Mouse (Mus musculus) heart, embryonic 10.5 days (tissue): ENCODE results near the gene Apbb1ip. TPM values are rescaled to one million over a fixed set of nuclear protein-coding genes. Genes with fewer than 3 reads are reported as not detected.
A peak's percentile ranks its signal among the peaks of the same experiment; 100 is the strongest.

Source experiments
- DNase-seq: peaks from one replicate; pipeline ENCODE4 v3.0.0-alpha.2; 2017; ENCODE audit warnings: low spot score
- H3K27ac ChIP-seq: fragments of 300-500 bp; sonication (generic); 2 replicates; pipeline ENCODE4 v1.5.1; 2016; ENCODE audit warnings: mild to moderate bottlenecking
- H3K27me3 ChIP-seq: fragments of 300-500 bp; sonication (generic); 2 replicates; pipeline ENCODE4 v1.6.1; 2016; ENCODE audit warnings: mild to moderate bottlenecking; ENCODE audit not compliant: poor library complexity, insufficient read depth, severe bottlenecking
- H3K36me3 ChIP-seq: fragments of 300-500 bp; sonication (generic); 2 replicates; pipeline ENCODE4 v1.6.1; 2016; ENCODE audit warnings: mild to moderate bottlenecking, moderate library complexity
- H3K4me1 ChIP-seq: fragments of 300-500 bp; sonication (generic); 2 replicates; pipeline ENCODE4 v1.6.1; 2016; ENCODE audit warnings: mild to moderate bottlenecking
- H3K4me3 ChIP-seq: fragments of 300-500 bp; sonication (generic); 2 replicates; pipeline ENCODE4 v1.5.1; 2016; ENCODE audit warnings: mild to moderate bottlenecking, moderate library complexity
- H3K9me3 ChIP-seq: fragments of 300-500 bp; sonication (generic); 2 replicates; pipeline ENCODE4 v1.6.1; 2016; ENCODE audit warnings: mild to moderate bottlenecking, moderate library complexity
- WGBS: fragments of 180-500 bp; shearing (Covaris S2); methylation state at CpG from one replicate; pipeline ENCODE4 v1.1.7; 2016; 5-methylcytosine and 5-hydroxymethylcytosine counted together
- polyA plus RNA-seq: library from polyadenylated mRNA; unstranded; fragments of >200 nt; fragmentation: Nextera tagmentation; extraction: Ambion mirVana; gene quantifications from 2 replicates; pipeline ENCODE4 v1.2.1, GENCODE M21; 2016

Apbb1ip gene
- polyA plus RNA-seq, 1 experiment from 2014 or later = 0.77 TPM

DNA sequence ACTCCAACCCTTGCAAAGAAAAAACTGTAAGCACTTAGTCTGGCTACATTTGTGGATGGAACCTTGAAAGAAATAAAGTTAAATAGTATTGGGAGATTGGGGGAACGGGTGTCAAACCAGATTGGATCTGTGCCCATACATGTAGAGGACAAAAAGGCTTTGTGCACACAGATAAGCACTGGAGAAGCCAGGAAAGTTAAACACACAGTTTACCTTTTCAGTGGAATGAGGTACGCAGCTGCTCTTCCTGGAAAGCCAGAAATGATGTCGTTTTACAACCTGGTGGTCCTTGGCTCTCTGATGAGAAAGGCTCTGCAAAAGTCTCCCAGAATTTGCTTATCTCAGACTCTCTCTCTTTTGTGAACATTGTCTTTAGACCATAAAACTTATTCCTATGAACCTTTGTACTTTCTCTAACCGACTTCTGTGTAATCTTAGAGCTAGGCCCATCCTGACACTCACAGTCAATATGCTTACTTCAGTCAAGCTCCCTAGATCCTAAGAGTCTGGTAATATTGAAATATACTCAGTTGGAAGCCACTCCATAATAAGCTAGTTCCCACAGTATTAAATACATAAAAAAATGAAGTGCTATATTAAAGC, 19.6 kb upstream of the Apbb1ip start:
- no peak for DNase-seq
- Histone ChIP-seq H3K27ac (no peak overlapping the region), H3K4me1 (no peaks in the 10 kb centered on the region), H3K27me3 (no peaks in the 10 kb centered on the region), H3K36me3 (no peaks in the 10 kb centered on the region), H3K9me3 (no peaks in the 10 kb centered on the region), H3K4me3 (no peak overlapping the region)
- 72% methylated on average over 4 of the region's 4 CpGs for WGBS

DNA sequence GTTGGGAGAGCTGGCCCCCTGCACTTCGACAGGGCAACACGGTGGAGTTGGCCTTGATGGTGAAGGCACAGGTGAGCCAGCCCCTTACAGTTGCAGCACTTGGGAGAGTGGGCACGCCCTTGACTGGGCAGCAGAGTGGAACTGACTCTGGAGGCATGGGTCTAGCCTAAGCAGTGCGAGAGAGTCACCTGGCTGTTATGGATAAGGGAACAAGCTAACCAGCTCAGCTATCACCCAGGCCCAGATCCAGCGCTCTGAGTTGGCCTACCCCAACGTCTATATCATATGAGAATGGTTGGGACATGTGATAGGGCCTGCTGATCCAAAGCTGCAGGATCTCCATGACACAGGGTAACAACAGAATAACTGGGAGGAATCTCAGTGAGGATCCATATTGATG, 18.3 kb upstream of the Apbb1ip start:
- WGBS = 75% methylated on average over 6 of the region's 6 CpGs

DNA sequence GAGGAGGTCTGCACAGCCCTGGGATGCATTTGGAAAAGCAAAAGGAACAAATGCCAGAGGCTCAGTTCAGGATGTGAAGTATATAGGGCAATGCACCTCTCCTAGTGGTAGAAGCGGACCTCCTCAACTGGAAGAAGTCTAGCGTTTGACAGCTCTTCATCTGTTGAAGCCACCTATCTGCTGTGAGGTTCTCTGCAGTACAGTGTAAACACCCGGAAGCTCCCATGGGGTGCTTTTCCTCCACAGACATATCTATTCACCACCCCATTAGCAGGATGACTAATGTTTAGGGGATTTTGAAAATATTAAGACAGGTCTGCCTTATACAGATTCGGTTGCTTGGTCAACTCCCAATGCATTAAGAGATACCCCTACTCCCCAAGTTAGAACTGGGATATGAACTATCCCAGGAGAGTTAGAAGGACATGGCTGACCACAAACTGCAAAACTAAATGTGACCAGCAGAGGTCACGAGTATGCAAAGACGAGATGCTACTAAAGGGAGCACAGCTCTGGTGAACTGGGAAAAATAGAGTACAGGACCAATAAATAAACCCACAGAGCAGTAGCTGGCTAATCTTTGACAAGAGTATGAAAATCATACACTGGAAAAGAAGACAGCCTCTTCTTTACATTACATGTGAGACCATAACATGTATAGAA, 15.5 kb upstream of the Apbb1ip start:
- Histone ChIP-seq H3K36me3 (no peaks in the 10 kb centered on the region), H3K27ac (no peak overlapping the region), H3K27me3 (no peaks in the 10 kb centered on the region), H3K4me3 (no peak overlapping the region), H3K4me1 (no peaks in the 10 kb centered on the region), H3K9me3 (no peaks in the 10 kb centered on the region)
- 35% methylated on average over 6 of the region's 6 CpGs for WGBS
- DNase-seq = no peak

More for the DNA sequence above, 18.3 kb upstream of the Apbb1ip start:
- Histone ChIP-seq H3K27ac (no peak overlapping the region), H3K36me3 (no peaks in the 10 kb centered on the region), H3K4me3 (no peak overlapping the region), H3K9me3 (no peaks in the 10 kb centered on the region), H3K27me3 (no peaks in the 10 kb centered on the region), H3K4me1 (no peaks in the 10 kb centered on the region)
- no peak for DNase-seq

GRCm38 (mm10) chr2:22760452-22760851, 13.4 kb upstream of the Apbb1ip start:
- Histone ChIP-seq H3K36me3 (no peaks in the 10 kb centered on the region), H3K4me1 (no peaks in the 10 kb centered on the region), H3K27ac (no peak overlapping the region), H3K27me3 (no peaks in the 10 kb centered on the region), H3K9me3 (no peaks in the 10 kb centered on the region), H3K4me3 (no peak overlapping the region)
- DNase-seq = no peak
- 54% methylated on average over 2 of the region's 2 CpGs for WGBS

GRCm38 (mm10) chr2:22761103-22761521, 12.8 kb upstream of the Apbb1ip start:
- Histone ChIP-seq H3K27me3 (no peaks in the 10 kb centered on the region), H3K36me3 (no peaks in the 10 kb centered on the region), H3K27ac (no peak overlapping the region), H3K4me1 (no peaks in the 10 kb centered on the region), H3K4me3 (no peak overlapping the region), H3K9me3 (no peaks in the 10 kb centered on the region)
- DNase-seq = no peak
- WGBS = 69% methylated on average over 7 of the region's 7 CpGs

DNA sequence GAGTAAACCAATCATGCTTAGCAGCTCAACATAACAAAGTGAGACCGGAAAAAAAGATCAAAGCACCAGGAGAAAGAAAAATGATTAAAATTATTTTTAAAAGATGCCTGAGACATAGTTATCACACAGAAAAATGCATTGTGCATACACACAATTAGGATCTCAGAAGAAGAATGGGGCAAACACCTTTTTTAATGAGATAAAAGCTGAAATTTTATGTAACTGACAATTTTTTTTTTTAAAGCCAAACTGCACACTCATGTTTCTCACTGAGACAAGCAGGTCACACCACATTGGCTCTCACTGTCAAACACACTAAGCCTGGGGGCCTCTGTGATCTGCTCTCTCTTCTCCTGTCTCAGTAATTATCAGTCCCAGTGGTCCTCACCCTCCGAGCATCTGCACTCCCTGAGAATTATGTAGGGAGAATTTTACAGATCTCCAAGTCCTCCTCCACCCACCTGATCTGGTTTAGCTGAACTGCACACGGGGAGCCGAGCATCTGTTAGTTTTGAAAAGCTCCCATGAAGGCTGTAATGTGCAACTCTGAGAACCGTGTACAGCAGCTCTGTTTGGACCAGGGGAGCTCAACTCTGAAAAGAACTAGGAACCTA, 9.0 kb upstream of the Apbb1ip start:
- no peak overlapping the region for H3K4me3 ChIP-seq
- H3K27me3 ChIP-seq = no peaks in the 10 kb centered on the region
- no peaks in the 10 kb centered on the region for H3K9me3 ChIP-seq
- no peak for DNase-seq
- no peaks in the 10 kb centered on the region for H3K4me1 ChIP-seq
- H3K36me3 ChIP-seq = no peaks in the 10 kb centered on the region
- 75% methylated on average over 5 of the region's 5 CpGs for WGBS
- H3K27ac ChIP-seq = no peak overlapping the region

- DNase-seq = no peak
- no peak overlapping the region for H3K27ac ChIP-seq
- H3K36me3 ChIP-seq = no peaks in the 10 kb centered on the region
- H3K27me3 ChIP-seq = peaks cover 13% of the 10 kb centered on the region
- peaks cover 8% of the 10 kb centered on the region for H3K4me1 ChIP-seq
- no peaks in the 10 kb centered on the region for H3K9me3 ChIP-seq
- no peak overlapping the region for H3K4me3 ChIP-seq
Measured at GRCm38 (mm10) chr2:22771311-22771710, 2.6 kb upstream of the Apbb1ip start.

DNA sequence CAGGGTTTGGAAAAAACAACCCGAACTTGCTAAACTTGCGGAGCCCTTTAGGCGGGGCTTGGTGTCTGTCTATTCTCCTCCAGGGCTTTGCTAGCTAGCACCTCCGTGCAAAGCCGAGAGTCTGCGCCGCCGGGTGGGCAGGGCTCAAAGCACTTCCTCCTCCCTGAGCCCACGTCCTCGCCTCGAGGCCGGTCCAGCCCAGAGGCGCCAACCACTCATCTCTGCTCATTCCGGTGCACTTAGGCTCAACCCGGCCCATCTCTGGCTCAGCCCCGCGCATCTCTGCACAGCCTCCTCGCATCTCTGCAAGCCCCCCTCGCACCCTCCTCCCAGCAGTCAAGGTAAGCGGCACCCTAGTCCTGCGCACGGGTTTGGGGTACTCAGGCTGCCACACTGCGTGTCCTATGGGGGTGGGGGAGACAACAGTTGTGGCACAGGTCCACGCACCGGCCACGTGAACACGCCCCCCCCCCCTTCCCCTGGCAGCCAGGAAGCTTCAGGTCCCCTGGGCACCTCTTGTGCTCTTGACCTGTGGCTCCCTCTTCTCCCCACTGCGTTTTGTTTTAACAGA, 372 bp downstream of the Apbb1ip start:
- WGBS = under 1% methylated on average over 28 of the region's 28 CpGs
- no peaks in the 10 kb centered on the region for H3K9me3 ChIP-seq
- H3K27ac ChIP-seq = peak overlapping the region; percentile 73
- peaks cover 8% of the 10 kb centered on the region for H3K4me1 ChIP-seq
- H3K4me3 ChIP-seq = peak overlapping the region; percentile 63
- peaks cover 13% of the 10 kb centered on the region for H3K27me3 ChIP-seq
- peak; percentile 80 for DNase-seq
- no peaks in the 10 kb centered on the region for H3K36me3 ChIP-seq

DNA sequence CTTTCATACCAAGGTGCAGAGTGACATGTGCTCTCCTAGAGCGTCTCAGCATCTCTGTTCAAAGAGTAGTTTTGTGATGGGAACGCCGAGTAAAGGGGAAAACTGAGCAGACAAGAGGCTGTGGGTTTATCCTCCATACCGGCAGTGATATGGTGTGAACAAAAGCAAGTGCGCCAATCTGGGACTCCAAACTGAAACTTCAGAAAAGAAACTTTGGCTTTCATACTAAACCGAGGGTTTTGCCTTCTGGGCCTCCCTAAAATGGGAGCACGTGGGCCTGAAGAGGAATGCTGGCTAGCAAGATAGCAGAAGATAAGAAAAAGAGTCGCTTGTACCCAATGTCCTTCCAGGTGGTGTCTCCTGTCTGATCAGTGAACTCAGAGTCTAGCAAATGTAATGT, 1.3 kb downstream of the Apbb1ip start:
- no peak for DNase-seq
- H3K4me3 ChIP-seq = 0 out of 2 replicates have a peak overlapping the region, but pooled peaks have one; percentile 5
- no peaks in the 10 kb centered on the region for H3K9me3 ChIP-seq
- WGBS = 33% methylated on average over 8 of the region's 8 CpGs
- H3K27me3 ChIP-seq = peaks cover 13% of the 10 kb centered on the region
- no peak overlapping the region for H3K27ac ChIP-seq
- peaks cover 8% of the 10 kb centered on the region for H3K4me1 ChIP-seq
- no peaks in the 10 kb centered on the region for H3K36me3 ChIP-seq

- peaks cover 13% of the 10 kb centered on the region for H3K27me3 ChIP-seq
- no peaks in the 10 kb centered on the region for H3K9me3 ChIP-seq
- no peak overlapping the region for H3K4me3 ChIP-seq
- H3K27ac ChIP-seq = no peak overlapping the region
- DNase-seq = no peak
- H3K36me3 ChIP-seq = no peaks in the 10 kb centered on the region
- peaks cover 8% of the 10 kb centered on the region for H3K4me1 ChIP-seq
- WGBS = 68% methylated on average over 3 of the region's 3 CpGs
Measured at GRCm38 (mm10) chr2:22775681-22776080, 1.8 kb downstream of the Apbb1ip start.

- no peak overlapping the region for H3K27ac ChIP-seq
- H3K4me1 ChIP-seq = peaks cover 8% of the 10 kb centered on the region
- no peak for DNase-seq
- no peaks in the 10 kb centered on the region for H3K36me3 ChIP-seq
- H3K27me3 ChIP-seq = peaks cover 13% of the 10 kb centered on the region
- H3K4me3 ChIP-seq = no peak overlapping the region
- WGBS = 60% methylated on average over 2 of the region's 2 CpGs
- H3K9me3 ChIP-seq = no peaks in the 10 kb centered on the region
Measured at GRCm38 (mm10) chr2:22776568-22777230, 2.8 kb downstream of the Apbb1ip start.

GRCm38 (mm10) chr2:22777757-22778156, 3.9 kb downstream of the Apbb1ip start:
- peaks cover 13% of the 10 kb centered on the region for H3K27me3 ChIP-seq
- no peaks in the 10 kb centered on the region for H3K36me3 ChIP-seq
- H3K4me1 ChIP-seq = peaks cover 8% of the 10 kb centered on the region
- H3K27ac ChIP-seq = no peak overlapping the region
- H3K9me3 ChIP-seq = no peaks in the 10 kb centered on the region
- WGBS = 84% methylated on average over 3 of the region's 3 CpGs
- no peak for DNase-seq
- H3K4me3 ChIP-seq = no peak overlapping the region

GRCm38 (mm10) chr2:22780884-22781283, 7.0 kb downstream of the Apbb1ip start:
- WGBS = 78% methylated on average over 1 of the region's 1 CpGs
- no peaks in the 10 kb centered on the region for H3K9me3 ChIP-seq
- no peaks in the 10 kb centered on the region for H3K36me3 ChIP-seq
- H3K4me1 ChIP-seq = no peaks in the 10 kb centered on the region
- DNase-seq = no peak
- no peak overlapping the region for H3K27ac ChIP-seq
- no peaks in the 10 kb centered on the region for H3K27me3 ChIP-seq
- no peak overlapping the region for H3K4me3 ChIP-seq
